Mouse (Mus musculus) liver, postnatal 0 days (tissue): ENCODE results near the gene Mrpl46.

ENCODE experiments used
- CTCF ChIP-seq: sonication (generic); IDR thresholded peaks from 2 replicates; pipeline ENCODE4 v1.5.1; 2016; ENCODE audit warnings: antibody characterized with exemption, low read depth
- EP300 ChIP-seq: IDR thresholded peaks from 2 replicates; pipeline ENCODE4 v1.6.1; 2016; ENCODE audit warnings: antibody characterized with exemption, low read depth, mild to moderate bottlenecking

- TF ChIP-seq EP300 (no peak), CTCF (peak; percentile 33)
Observed at GRCm38 (mm10) chr7:78826682-78827385, 43.5 kb upstream of the Mrpl46 start.
